Mouse (Mus musculus): Measurements from ENCODE around the gene Rgr.

GRCm38 (mm10) chr14:37064849-37065248 lies 16.1 kb upstream of the Rgr start:
- no peak for TF ChIP-seq CTCF (IDR thresholded peaks at IDR 0.05; ENCODE audit: low read depth)
- no peak for TF ChIP-seq EP300 (IDR thresholded peaks at IDR 0.05; ENCODE audit: low read depth)
